Mouse (Mus musculus) forebrain, postnatal 0 days (tissue): Measurements from ENCODE around the gene Akap13. TPM values are rescaled to one million over a fixed set of nuclear protein-coding genes. Genes with fewer than 3 reads are reported as not detected.

Source experiments
- ATAC-seq: fragments of 200-750 bp; cut with Nextera tagmentation; 2 replicates; pipeline ENCODE4 v1.8.0; 2017; ENCODE audit warnings: mild to moderate bottlenecking, moderate library complexity
- DNase-seq: peaks from one replicate; pipeline ENCODE4 v3.0.0-alpha.2; 2015
- H3K27ac ChIP-seq: fragments of 300-500 bp; sonication (generic); 2 replicates; pipeline ENCODE4 v1.5.1; 2014; ENCODE audit warnings: low read depth, mild to moderate bottlenecking, antibody characterized with exemption, low read length, moderate library complexity, mixed read lengths
- H3K27me3 ChIP-seq: fragments of 300-500 bp; sonication (generic); 2 replicates; pipeline ENCODE4 v1.6.1; 2014; ENCODE audit warnings: mild to moderate bottlenecking, low read length, mixed read lengths; ENCODE audit not compliant: insufficient read depth
- H3K36me3 ChIP-seq: fragments of 300-500 bp; sonication (generic); 2 replicates; pipeline ENCODE4 v1.6.1; 2014; ENCODE audit warnings: mild to moderate bottlenecking, moderate library complexity; ENCODE audit not compliant: insufficient read depth
- H3K4me1 ChIP-seq: fragments of 300-500 bp; sonication (generic); 2 replicates; pipeline ENCODE4 v1.6.1; 2014; ENCODE audit warnings: antibody characterized with exemption; ENCODE audit not compliant: insufficient read depth
- H3K4me2 ChIP-seq: fragments of 300-500 bp; sonication (generic); 2 replicates; pipeline ENCODE4 v1.6.1; 2014; ENCODE audit warnings: low read depth, mild to moderate bottlenecking, moderate library complexity
- H3K4me3 ChIP-seq: fragments of 300-500 bp; sonication (generic); 2 replicates; pipeline ENCODE4 v1.5.1; 2014; ENCODE audit warnings: low read depth, low read length, mixed read lengths
- H3K9ac ChIP-seq: fragments of 300-500 bp; sonication (generic); 2 replicates; pipeline ENCODE4 v1.6.1; 2014; ENCODE audit warnings: mild to moderate bottlenecking
- H3K9me3 ChIP-seq: fragments of 300-500 bp; sonication (generic); 2 replicates; pipeline ENCODE4 v1.6.1; 2016; ENCODE audit warnings: low read length
- CTCF ChIP-seq: sonication (generic); IDR thresholded peaks from 2 replicates; pipeline ENCODE4 v1.5.1; 2016; ENCODE audit warnings: antibody characterized with exemption, control low read depth, low read depth
- WGBS: fragments of 180-500 bp; shearing (Covaris S2); extraction: QIAGEN DNeasy Blood & Tissue Kit; methylation state at CpG from one replicate; pipeline ENCODE4 v1.1.7; 2014; 5-methylcytosine and 5-hydroxymethylcytosine counted together
- polyA plus RNA-seq: library from polyadenylated mRNA; unstranded; fragments of >200 nt; fragmentation: Nextera tagmentation; extraction: Ambion mirVana; gene quantifications from 2 replicates; pipeline ENCODE4 v1.2.1, GENCODE M21; 2015
- total RNA-seq: library from RNA; depleted of rRNA; stranded (reverse); fragments of >200 nt; gene quantifications from 2 replicates; pipeline ENCODE4 v1.2.3, GENCODE M21; 2014

Akap13 gene
- total and polyA plus RNA-seq, 2 experiments from 2014 or later: 9.1 to 16.2 TPM

DNA sequence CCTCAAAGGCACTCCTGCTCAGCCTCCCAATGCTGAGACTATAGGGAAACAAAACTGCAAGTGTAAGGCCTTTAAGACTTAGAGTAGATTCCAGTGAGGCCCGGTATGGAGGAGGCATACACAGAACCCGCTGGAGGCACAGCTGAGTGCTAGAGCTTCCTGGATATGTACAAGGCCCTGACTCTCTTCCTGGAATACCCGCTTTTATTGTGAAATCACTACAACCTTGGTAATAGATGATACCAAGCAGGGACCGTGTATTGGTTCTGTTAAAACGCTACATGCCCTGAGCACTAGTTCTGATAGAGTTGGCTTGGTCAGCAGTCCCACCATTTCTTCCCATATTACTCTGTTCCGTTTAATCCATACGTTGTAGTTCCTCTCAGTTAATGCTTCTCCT lies 274.3 kb downstream of the Akap13 start:
- Histone ChIP-seq H3K27me3 (no peaks in the 10 kb centered on the region), H3K4me1 (no peaks in the 10 kb centered on the region), H3K36me3 (no peaks in the 10 kb centered on the region), H3K4me2 (no peak overlapping the region), H3K4me3 (no peak overlapping the region), H3K27ac (no peak overlapping the region), H3K9me3 (no peaks in the 10 kb centered on the region), H3K9ac (no peak overlapping the region)
- no peak for DNase-seq
- TF ChIP-seq CTCF: no peak
- 95% methylated on average over 7 of the region's 7 CpGs for WGBS
- no peak for ATAC-seq

GRCm38 (mm10) chr7:75730216-75730615 lies 274.9 kb downstream of the Akap13 start:
- DNase-seq (no peak), ATAC-seq (no peak)
- Histone ChIP-seq H3K27ac (no peak overlapping the region), H3K4me3 (no peak overlapping the region), H3K4me1 (no peaks in the 10 kb centered on the region), H3K27me3 (no peaks in the 10 kb centered on the region), H3K9me3 (no peaks in the 10 kb centered on the region), H3K9ac (no peak overlapping the region), H3K4me2 (no peak overlapping the region), H3K36me3 (no peaks in the 10 kb centered on the region)
- TF ChIP-seq CTCF: no peak
- 94% methylated on average over 12 of the region's 12 CpGs for WGBS

DNA sequence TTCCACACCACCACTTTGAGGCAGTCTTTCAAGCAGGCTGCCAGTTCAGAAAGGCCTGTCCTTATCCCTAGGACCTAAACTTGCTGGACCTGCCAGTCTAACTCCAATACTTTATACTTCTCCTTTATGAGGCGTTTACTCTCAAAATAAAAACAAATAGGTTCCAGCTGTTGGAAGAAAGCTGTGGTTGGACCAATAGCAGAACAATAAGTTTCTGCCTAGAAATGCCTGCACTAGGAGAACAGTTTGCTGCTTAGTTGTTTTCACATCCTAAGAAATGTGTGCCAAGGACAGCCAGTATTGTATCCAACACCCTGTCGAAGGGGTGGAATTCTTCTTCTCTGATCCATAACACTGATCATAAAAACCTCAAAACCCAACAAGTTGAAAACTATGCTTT lies 276.6 kb downstream of the Akap13 start:
- no peak overlapping the region for H3K4me2 ChIP-seq
- no peak overlapping the region for H3K4me3 ChIP-seq
- H3K27ac ChIP-seq: no peak overlapping the region
- H3K9ac ChIP-seq: no peak overlapping the region
- H3K27me3 ChIP-seq: no peaks in the 10 kb centered on the region
- no peak for ATAC-seq
- H3K36me3 ChIP-seq: no peaks in the 10 kb centered on the region
- WGBS: 95% methylated on average over 2 of the region's 2 CpGs
- no peaks in the 10 kb centered on the region for H3K9me3 ChIP-seq
- H3K4me1 ChIP-seq: no peaks in the 10 kb centered on the region
- DNase-seq: no peak
- no peak for TF ChIP-seq CTCF

- peak; percentile 15 for DNase-seq
- no peak overlapping the region for H3K4me2 ChIP-seq
- no peaks in the 10 kb centered on the region for H3K4me1 ChIP-seq
- WGBS: 86% methylated on average over 2 of the region's 2 CpGs
- no peaks in the 10 kb centered on the region for H3K27me3 ChIP-seq
- no peak overlapping the region for H3K9ac ChIP-seq
- H3K9me3 ChIP-seq: no peaks in the 10 kb centered on the region
- ATAC-seq: no peak
- no peak for TF ChIP-seq CTCF
- H3K4me3 ChIP-seq: no peak overlapping the region
- H3K36me3 ChIP-seq: no peaks in the 10 kb centered on the region
- H3K27ac ChIP-seq: no peak overlapping the region
Observed at GRCm38 (mm10) chr7:75733166-75733565, 277.8 kb downstream of the Akap13 start.

- H3K4me1 ChIP-seq: no peaks in the 10 kb centered on the region
- ATAC-seq (peak; percentile 89), DNase-seq (peak; percentile 82)
- 55% methylated on average over 10 of the region's 10 CpGs for WGBS
- no peak overlapping the region for H3K4me2 ChIP-seq
- no peak overlapping the region for H3K4me3 ChIP-seq
- H3K27ac ChIP-seq: no peak overlapping the region
- H3K36me3 ChIP-seq: 0 out of 2 replicates have a peak, but pooled peaks cover 5% of the 10 kb centered on the region
- TF ChIP-seq CTCF: peak; percentile 94
- no peak overlapping the region for H3K9ac ChIP-seq
- H3K27me3 ChIP-seq: no peaks in the 10 kb centered on the region
- no peaks in the 10 kb centered on the region for H3K9me3 ChIP-seq
Observed at GRCm38 (mm10) chr7:75739075-75739725, 283.9 kb downstream of the Akap13 start.

DNA sequence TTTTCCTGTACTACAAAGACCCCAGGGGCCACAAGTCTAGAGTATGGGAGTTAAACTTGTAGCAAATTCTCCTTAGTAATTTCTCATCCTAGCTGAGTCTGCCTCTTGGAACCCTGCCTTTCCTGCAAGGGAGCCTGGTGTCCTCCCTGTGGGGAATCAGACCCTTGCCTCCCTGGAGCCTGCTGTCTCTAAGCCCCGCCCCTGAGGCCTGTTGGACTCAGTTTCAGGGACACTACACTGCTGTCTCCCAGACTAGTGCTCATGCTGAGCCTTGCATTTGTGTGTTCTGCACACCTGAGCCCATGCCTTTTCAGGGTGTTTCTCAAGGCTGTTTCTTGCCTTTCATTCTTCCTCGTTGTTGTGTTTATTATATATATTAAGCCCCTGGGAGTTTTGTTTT lies 289.2 kb downstream of the Akap13 start:
- no peak for ATAC-seq
- Histone ChIP-seq H3K27me3 (no peaks in the 10 kb centered on the region), H3K4me2 (no peak overlapping the region)

DNA sequence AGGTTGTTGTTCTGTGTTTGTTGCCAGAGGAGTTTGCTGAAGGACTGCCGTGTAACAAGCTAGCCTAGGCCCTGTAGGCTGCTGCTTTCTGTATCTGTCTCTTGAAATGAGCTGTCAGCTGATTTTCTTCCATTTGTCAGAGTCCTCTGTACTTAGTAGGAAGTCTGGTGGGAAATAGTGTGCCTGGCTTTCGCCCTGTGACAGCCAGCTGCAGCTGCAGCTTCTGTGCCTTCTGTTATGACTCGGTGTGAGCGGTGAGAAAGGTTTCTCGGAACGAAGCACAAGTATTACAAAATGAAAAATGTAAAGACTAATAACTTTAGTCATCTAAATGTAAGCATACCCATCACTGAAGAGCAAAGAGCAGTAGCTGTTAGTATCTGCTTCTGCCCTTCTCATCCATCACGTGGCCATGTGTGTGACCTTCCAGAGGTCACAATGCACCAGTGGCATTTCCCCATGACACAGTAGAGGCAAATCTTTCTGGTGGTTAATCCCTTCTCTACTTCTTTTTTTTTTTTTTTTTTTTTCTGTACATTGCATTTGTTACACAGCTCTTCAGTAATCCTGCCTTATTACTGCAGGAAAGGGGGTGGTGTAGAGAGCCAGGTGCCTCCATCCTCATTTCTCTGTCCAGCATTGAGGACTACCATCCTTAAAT lies 289.8 kb downstream of the Akap13 start:
- H3K9ac ChIP-seq: no peak overlapping the region
- no peak overlapping the region for H3K4me3 ChIP-seq
- no peaks in the 10 kb centered on the region for H3K27me3 ChIP-seq
- TF ChIP-seq CTCF: no peak
- no peaks in the 10 kb centered on the region for H3K9me3 ChIP-seq
- no peak for DNase-seq
- H3K27ac ChIP-seq: no peak overlapping the region
- peaks cover 5% of the 10 kb centered on the region; the same call in 1 of the 2 replicates for H3K36me3 ChIP-seq
- H3K4me2 ChIP-seq: no peak overlapping the region
- no peaks in the 10 kb centered on the region for H3K4me1 ChIP-seq
- ATAC-seq: no peak
- 85% methylated on average over 7 of the region's 7 CpGs for WGBS

More for the DNA sequence above, 289.2 kb downstream of the Akap13 start:
- Histone ChIP-seq H3K4me1 (no peaks in the 10 kb centered on the region), H3K9me3 (no peaks in the 10 kb centered on the region), H3K27ac (no peak overlapping the region), H3K36me3 (peaks cover 5% of the 10 kb centered on the region; the same call in 1 of the 2 replicates), H3K4me3 (no peak overlapping the region), H3K9ac (no peak overlapping the region)
- no peak for DNase-seq
- no peak for TF ChIP-seq CTCF
- whole genome bisulfite sequencing: 76% methylated on average over 2 of the region's 2 CpGs
